Mouse (Mus musculus) heart, postnatal 0 days (tissue): Measurements from ENCODE around the gene Rasal1. TPM values are rescaled to one million over a fixed set of nuclear protein-coding genes. Genes with fewer than 3 reads are reported as not detected.

ENCODE experiments used
- ATAC-seq: fragments of 200-750 bp; cut with Nextera tagmentation; 2 replicates; pipeline ENCODE4 v1.8.0; 2017; ENCODE audit warnings: low read depth, moderate number of reproducible peaks, moderate library complexity; ENCODE audit not compliant: insufficient read depth
- DNase-seq: peaks from one replicate; pipeline ENCODE4 v3.0.0-alpha.2; 2016; ENCODE audit warnings: low spot score
- H3K27ac ChIP-seq: fragments of 300-500 bp; sonication (generic); 2 replicates; pipeline ENCODE4 v1.5.1; 2014; ENCODE audit warnings: low read depth, mild to moderate bottlenecking
- H3K27me3 ChIP-seq: fragments of 300-500 bp; sonication (generic); 2 replicates; pipeline ENCODE4 v1.6.1; 2014; ENCODE audit warnings: low read length, mixed read lengths; ENCODE audit not compliant: control insufficient read depth, insufficient read depth
- H3K36me3 ChIP-seq: fragments of 300-500 bp; sonication (generic); replicated peaks from 2 replicates; pipeline ENCODE4 v1.6.1; 2014; ENCODE audit warnings: low read length, mixed read lengths; ENCODE audit not compliant: control insufficient read depth, insufficient read depth
- H3K4me1 ChIP-seq: fragments of 300-500 bp; sonication (generic); 2 replicates; pipeline ENCODE4 v1.6.1; 2014; ENCODE audit warnings: antibody characterized with exemption; ENCODE audit not compliant: control insufficient read depth, insufficient read depth
- H3K4me2 ChIP-seq: fragments of 300-500 bp; sonication (generic); 2 replicates; pipeline ENCODE4 v1.6.1; 2014; ENCODE audit warnings: low read depth, mild to moderate bottlenecking, low read length, moderate library complexity
- H3K4me3 ChIP-seq: fragments of 300-500 bp; sonication (generic); 2 replicates; pipeline ENCODE4 v1.5.1; 2014; ENCODE audit warnings: low read depth, low read length
- H3K9ac ChIP-seq: fragments of 300-500 bp; sonication (generic); replicated peaks from 2 replicates; pipeline ENCODE4 v1.6.1; 2014; ENCODE audit warnings: low read depth, low read length, mixed read lengths
- H3K9me3 ChIP-seq: fragments of 300-500 bp; sonication (generic); replicated peaks from 2 replicates; pipeline ENCODE4 v1.6.1; 2016; ENCODE audit warnings: low read length; ENCODE audit not compliant: control insufficient read depth
- CTCF ChIP-seq: IDR thresholded peaks from 2 replicates; pipeline ENCODE4 v1.5.1; 2016; ENCODE audit warnings: antibody characterized with exemption, control low read depth, low read depth
- EP300 ChIP-seq: IDR thresholded peaks from 2 replicates; pipeline ENCODE4 v1.6.1; 2016; ENCODE audit warnings: antibody characterized with exemption, low read depth
- WGBS: fragments of 180-500 bp; shearing (Covaris S2); extraction: QIAGEN DNeasy Blood & Tissue Kit; methylation state at CpG from one replicate; pipeline ENCODE4 v1.1.7; 2014; 5-methylcytosine and 5-hydroxymethylcytosine counted together
- polyA plus RNA-seq: library from polyadenylated mRNA; unstranded; fragments of >200 nt; fragmentation: Nextera tagmentation; extraction: Ambion mirVana; gene quantifications from 2 replicates; pipeline ENCODE4 v1.2.1, GENCODE M21; 2015
- total RNA-seq: library from RNA; depleted of rRNA; stranded (reverse); fragments of >200 nt; gene quantifications from 2 replicates; pipeline ENCODE4 v1.2.3, GENCODE M21; 2014; ENCODE audit warnings: low replicate concordance

Rasal1 gene
- total and polyA plus RNA-seq, 2 experiments from 2014 or later, result not detected

GRCm38 (mm10) chr5:120604839-120605238, 43.8 kb upstream of the Rasal1 start:
- Histone ChIP-seq H3K36me3 (no peaks in the 10 kb centered on the region), H3K9ac (no peak overlapping the region), H3K27me3 (peaks cover 7% of the 10 kb centered on the region; the same call in 1 of the 2 replicates), H3K9me3 (no peaks in the 10 kb centered on the region), H3K27ac (no peak overlapping the region), H3K4me3 (peak overlapping the region; percentile 20), H3K4me2 (peak overlapping the region; percentile 58), H3K4me1 (0 out of 2 replicates have a peak, but pooled peaks cover 12% of the 10 kb centered on the region)
- TF ChIP-seq EP300 (no peak), CTCF (peak; percentile 72)
- DNase-seq (peak; percentile 55), ATAC-seq (no peak)
- WGBS, result 3% methylated on average over 6 of the region's 6 CpGs

- 0 out of 2 replicates have a peak, but pooled peaks cover 10% of the 10 kb centered on the region for H3K4me1 ChIP-seq
- H3K4me3 ChIP-seq, result peak overlapping the region; percentile 20
- WGBS, result 1% methylated on average over 10 of the region's 10 CpGs
- H3K9ac ChIP-seq, result no peak overlapping the region
- H3K9me3 ChIP-seq, result no peaks in the 10 kb centered on the region
- H3K27me3 ChIP-seq, result peaks cover 3% of the 10 kb centered on the region; the same call in 1 of the 2 replicates
- H3K4me2 ChIP-seq, result peak overlapping the region; percentile 58
- H3K36me3 ChIP-seq, result no peaks in the 10 kb centered on the region
- no peak for DNase-seq
- TF ChIP-seq CTCF, result no peak
- no peak for TF ChIP-seq EP300
- 0 out of 2 replicates have a peak, but pooled peaks have one; percentile 2 for ATAC-seq
- H3K27ac ChIP-seq, result no peak overlapping the region
Observed at GRCm38 (mm10) chr5:120605241-120605661, 43.4 kb upstream of the Rasal1 start.

DNA sequence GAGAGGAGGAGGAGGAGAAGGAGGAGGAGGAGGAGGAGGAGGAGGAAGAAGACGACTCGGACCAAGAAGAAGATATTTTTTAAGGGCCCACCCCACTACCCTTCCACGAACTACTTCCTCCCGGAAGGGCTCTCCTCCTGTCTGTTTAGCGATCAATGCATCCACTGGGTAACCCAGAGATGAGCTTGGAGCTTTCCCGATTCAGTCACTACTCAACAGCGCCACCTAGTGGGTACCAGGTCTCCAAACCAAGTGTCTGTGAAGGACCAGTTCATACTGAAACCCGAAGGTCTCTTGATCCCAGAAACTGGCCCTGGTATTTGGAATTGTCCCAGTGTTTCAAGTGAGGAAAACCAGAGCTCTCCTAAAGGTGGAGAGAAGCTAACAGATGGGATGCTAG, 42.9 kb upstream of the Rasal1 start:
- WGBS, result 2% methylated on average over 8 of the region's 8 CpGs
- TF ChIP-seq EP300 (no peak), CTCF (peak; percentile 90)
- ATAC-seq (peak; percentile 59; the same call in 1 of the 2 replicates), DNase-seq (peak; percentile 90)
- peak overlapping the region; percentile 58 for H3K4me2 ChIP-seq
- H3K27ac ChIP-seq, result no peak overlapping the region
- no peak overlapping the region for H3K9ac ChIP-seq
- no peaks in the 10 kb centered on the region for H3K9me3 ChIP-seq
- peak overlapping the region; percentile 20; the same call in 1 of the 2 replicates for H3K4me3 ChIP-seq
- no peaks in the 10 kb centered on the region for H3K27me3 ChIP-seq
- 0 out of 2 replicates have a peak, but pooled peaks cover 6% of the 10 kb centered on the region for H3K4me1 ChIP-seq
- H3K36me3 ChIP-seq, result no peaks in the 10 kb centered on the region

DNA sequence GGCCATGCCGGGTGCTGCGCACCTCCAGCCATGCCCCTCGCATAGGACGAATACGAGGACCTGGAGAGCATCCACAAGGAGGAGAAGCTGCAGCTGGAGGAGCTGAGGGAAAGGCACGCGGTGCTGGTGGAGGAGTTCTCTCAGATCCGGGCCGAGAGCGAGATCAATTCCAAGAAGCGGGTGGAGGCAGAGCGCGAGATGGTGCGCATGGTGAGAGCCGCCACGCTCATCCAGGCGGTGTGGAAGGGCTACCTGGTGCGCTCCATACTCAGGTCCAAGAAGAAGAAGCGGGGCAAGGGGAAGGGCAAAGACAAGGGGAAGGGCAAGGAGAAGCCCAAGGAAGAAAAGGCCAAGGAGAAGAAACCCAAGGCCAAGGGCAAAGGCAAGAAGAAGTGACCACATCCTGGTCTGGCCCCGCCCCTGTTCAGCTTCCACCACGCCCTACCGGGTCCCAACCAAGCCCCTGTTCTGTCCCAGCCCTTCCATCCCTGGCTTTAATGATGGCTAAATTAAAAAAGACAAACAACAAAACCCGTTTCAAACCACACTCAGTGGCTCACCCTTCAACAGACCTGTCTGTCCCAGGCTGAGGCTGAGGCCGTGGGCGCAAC, 41.9 kb upstream of the Rasal1 start:
- TF ChIP-seq EP300, result no peak
- no peak for TF ChIP-seq CTCF
- Histone ChIP-seq H3K27ac (no peak overlapping the region), H3K4me3 (no peak overlapping the region), H3K4me1 (peaks cover 9% of the 10 kb centered on the region; the same call in 1 of the 2 replicates), H3K27me3 (no peaks in the 10 kb centered on the region), H3K4me2 (no peak overlapping the region), H3K9me3 (no peaks in the 10 kb centered on the region), H3K9ac (no peak overlapping the region), H3K36me3 (no peaks in the 10 kb centered on the region)
- 69% methylated on average over 25 of the region's 25 CpGs for WGBS
- DNase-seq (no peak), ATAC-seq (no peak)

DNA sequence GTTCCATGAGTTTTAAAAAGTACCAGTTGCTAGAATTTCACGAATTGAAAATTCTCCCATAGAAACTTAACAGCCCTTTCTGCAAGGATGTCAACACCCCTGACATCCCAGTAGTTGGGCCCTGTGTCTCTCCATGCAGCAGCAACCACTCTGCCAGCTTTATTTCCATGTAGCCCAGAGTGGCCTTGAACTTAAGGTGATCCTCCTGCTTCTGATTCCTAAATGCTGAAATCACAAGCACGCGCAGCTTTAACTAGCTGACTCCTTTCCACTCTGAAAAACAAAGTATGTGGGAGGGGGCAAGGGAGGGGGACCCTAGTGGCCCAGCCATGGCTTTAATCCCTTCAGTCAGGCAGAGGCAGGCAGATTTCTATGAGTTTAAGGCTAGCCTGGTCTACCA, 41.3 kb upstream of the Rasal1 start:
- WGBS, result 78% methylated on average over 3 of the region's 3 CpGs
- no peak for ATAC-seq
- H3K4me3 ChIP-seq, result no peak overlapping the region

More for the DNA sequence above, 41.3 kb upstream of the Rasal1 start:
- H3K9me3 ChIP-seq, result no peaks in the 10 kb centered on the region
- H3K4me1 ChIP-seq, result peaks cover 10% of the 10 kb centered on the region; the same call in 1 of the 2 replicates
- no peak for DNase-seq
- no peak overlapping the region for H3K9ac ChIP-seq
- no peak overlapping the region for H3K4me2 ChIP-seq
- H3K36me3 ChIP-seq, result no peaks in the 10 kb centered on the region
- TF ChIP-seq CTCF (no peak), EP300 (no peak)
- H3K27ac ChIP-seq, result no peak overlapping the region
- no peaks in the 10 kb centered on the region for H3K27me3 ChIP-seq
